Mouse (Mus musculus) c-Kit-negative CD71-positive TER-119-positive erythroid progenitor cells, embryonic 14.5 days (primary cell): ENCODE measurements around the gene Gabrg3.

Source experiments
- DNase-seq: peaks from one replicate; pipeline ENCODE4 v3.0.0-alpha.2; 2013; ENCODE audit warnings: low read depth, low spot score

Gene Gabrg3

GRCm38 (mm10) chr7:57065398-57065797 is 321.6 kb downstream of the Gabrg3 start:
- DNase-seq = no peak

GRCm38 (mm10) chr7:57050906-57051635 is 335.9 kb downstream of the Gabrg3 start:
- DNase-seq = no peak

- DNase-seq = no peak
These were observed 349.0 kb downstream of the Gabrg3 start for GRCm38 (mm10) chr7:57037861-57038421.

- no peak for DNase-seq
These were observed 386.3 kb downstream of the Gabrg3 start for GRCm38 (mm10) chr7:57000585-57001261.

- no peak for DNase-seq
These were observed 389.0 kb downstream of the Gabrg3 start for GRCm38 (mm10) chr7:56997713-56998624.

GRCm38 (mm10) chr7:56946398-56946797 is 440.6 kb downstream of the Gabrg3 start:
- no peak for DNase-seq

- no peak for DNase-seq
These were observed 445.4 kb downstream of the Gabrg3 start for GRCm38 (mm10) chr7:56941606-56942005.

GRCm38 (mm10) chr7:56938020-56938419 is 449.0 kb downstream of the Gabrg3 start:
- DNase-seq = no peak

GRCm38 (mm10) chr7:56919499-56919898 is 467.5 kb downstream of the Gabrg3 start:
- DNase-seq = no peak

- no peak for DNase-seq
These were observed 472.1 kb downstream of the Gabrg3 start for GRCm38 (mm10) chr7:56914862-56915261.

GRCm38 (mm10) chr7:56899762-56900161 is 487.2 kb downstream of the Gabrg3 start:
- DNase-seq = no peak

- DNase-seq = no peak
These were observed 519.5 kb downstream of the Gabrg3 start for GRCm38 (mm10) chr7:56867314-56868075.

- no peak for DNase-seq
These were observed 543.4 kb downstream of the Gabrg3 start for GRCm38 (mm10) chr7:56843565-56843964.

GRCm38 (mm10) chr7:56825446-56825845 is 561.5 kb downstream of the Gabrg3 start:
- no peak for DNase-seq

GRCm38 (mm10) chr7:56801841-56802240 is 585.1 kb downstream of the Gabrg3 start:
- DNase-seq = no peak

GRCm38 (mm10) chr7:56779122-56779521 is 607.9 kb downstream of the Gabrg3 start:
- no peak for DNase-seq

- DNase-seq = no peak
These were observed 618.8 kb downstream of the Gabrg3 start for GRCm38 (mm10) chr7:56768216-56768615.

GRCm38 (mm10) chr7:56767796-56768195 is 619.2 kb downstream of the Gabrg3 start:
- DNase-seq = no peak

GRCm38 (mm10) chr7:56765612-56766445 is 621.2 kb downstream of the Gabrg3 start:
- no peak for DNase-seq

GRCm38 (mm10) chr7:56729225-56729624 is 657.8 kb downstream of the Gabrg3 start:
- no peak for DNase-seq
